8 mouse cellular contexts compared by ENCODE assay signal in genomic region chr6:47835482-47835983, GRCm38 (mm10). TPM values are rescaled to one million over a fixed set of nuclear protein-coding genes. Genes with fewer than 3 reads are reported as not detected.
A peak's percentile ranks its signal among the peaks of the same experiment; 100 is the strongest.
DNase-seq lines count a peak whose midpoint lies in the region; ATAC-seq and TF ChIP-seq lines count a peak whose summit lies in the region.

Gene Zfp398, plus strand, starts transcription at chr6:47835661.

- no peaks in the 10 kb centered on the region for H3K9me3 ChIP-seq in E14TG2a.4 (ENCODE audit: low read length)
- H3K9me3 ChIP-seq in forebrain, embryonic 11.5 days (ENCODE audit: control insufficient read depth, low read length), result no peaks in the 10 kb centered on the region
- no peaks in the 10 kb centered on the region for H3K9me3 ChIP-seq in heart, embryonic 16.5 days (replicated peaks; ENCODE audit: control insufficient read depth, low read length)
- H3K9me3 ChIP-seq in liver, embryonic 14.5 days (ENCODE audit: control insufficient read depth, low read length), result no peaks in the 10 kb centered on the region
- no peaks in the 10 kb centered on the region for H3K9me3 ChIP-seq in stomach, embryonic 15.5 days

- peaks cover 19% of the 10 kb centered on the region; the same call in 1 of the 2 replicates for H3K27me3 ChIP-seq in E14TG2a.4 (ENCODE audit: insufficient read depth, low read length)
- no peaks in the 10 kb centered on the region for H3K27me3 ChIP-seq in forebrain, embryonic 11.5 days (ENCODE audit: control insufficient read depth, insufficient read depth, low read length)
- no peaks in the 10 kb centered on the region for H3K27me3 ChIP-seq in heart, embryonic 16.5 days (ENCODE audit: control insufficient read depth, insufficient read depth, low read length)
- H3K27me3 ChIP-seq in liver, embryonic 14.5 days (ENCODE audit: control insufficient read depth, insufficient read depth, low read length), result no peaks in the 10 kb centered on the region
- H3K27me3 ChIP-seq in stomach, embryonic 15.5 days (replicated peaks), result no peaks in the 10 kb centered on the region

- no peaks in the 10 kb centered on the region for H3K36me3 ChIP-seq in E14TG2a.4 (ENCODE audit: insufficient read depth, low read length)
- no peaks in the 10 kb centered on the region for H3K36me3 ChIP-seq in forebrain, embryonic 11.5 days (ENCODE audit: control insufficient read depth, insufficient read depth, low read length)
- H3K36me3 ChIP-seq in heart, embryonic 16.5 days (ENCODE audit: control insufficient read depth, insufficient read depth), result no peaks in the 10 kb centered on the region; the same call in 1 of the 2 replicates
- H3K36me3 ChIP-seq in liver, embryonic 14.5 days (replicated peaks; ENCODE audit: control insufficient read depth, insufficient read depth, low read depth), result no peaks in the 10 kb centered on the region
- H3K36me3 ChIP-seq in stomach, embryonic 15.5 days, result no peaks in the 10 kb centered on the region

- peak within 1 kb of the TSS; percentile 86 for H3K9ac ChIP-seq in forebrain, embryonic 11.5 days (ENCODE audit: low read length)
- peak within 1 kb of the TSS; percentile 95 for H3K9ac ChIP-seq in heart, embryonic 16.5 days (ENCODE audit: low read length)
- H3K9ac ChIP-seq in liver, embryonic 14.5 days (replicated peaks), result peak within 1 kb of the TSS; percentile 88
- peak within 1 kb of the TSS; percentile 81 for H3K9ac ChIP-seq in stomach, embryonic 15.5 days

- H3K4me1 ChIP-seq in E14TG2a.4 (replicated peaks; ENCODE audit: low read depth, low read length), result peaks cover 11% of the 10 kb centered on the region
- 0 out of 2 replicates have a peak, but pooled peaks cover 3% of the 10 kb centered on the region for H3K4me1 ChIP-seq in forebrain, embryonic 11.5 days (replicated peaks; ENCODE audit: control insufficient read depth, insufficient read depth, low read length)
- H3K4me1 ChIP-seq in heart, embryonic 16.5 days (ENCODE audit: control insufficient read depth, insufficient read depth, low read length), result peaks cover 9% of the 10 kb centered on the region
- peaks cover 12 to 15% of the 10 kb centered on the region in 2 experiments; a peak in 3 of 4 replicates for H3K4me1 ChIP-seq in liver, embryonic 14.5 days (replicated peaks; ENCODE audit: control insufficient read depth in 2 of 2, insufficient read depth in 2 of 2, low read length in 1 of 2)
- peaks cover 10% of the 10 kb centered on the region for H3K4me1 ChIP-seq in stomach, embryonic 15.5 days

- WGBS in forebrain, embryonic 11.5 days, result under 1% methylated on average over 51 of the region's 52 CpGs
- WGBS in heart, embryonic 16.5 days, result under 1% methylated on average over 52 of the region's 52 CpGs
- WGBS in liver, embryonic 14.5 days (ENCODE audit: insufficient replicate concordance), result under 1% methylated on average over 52 of the region's 52 CpGs
- under 1% methylated on average over 52 of the region's 52 CpGs for WGBS in stomach, embryonic 15.5 days

- H3K4me3 ChIP-seq in E14TG2a.4 (replicated peaks; ENCODE audit: low read length), result peak within 1 kb of the TSS; percentile 97
- peak within 1 kb of the TSS; percentile 88 for H3K4me3 ChIP-seq in forebrain, embryonic 11.5 days (ENCODE audit: low read depth, low read length)
- peak within 1 kb of the TSS; percentile 83 for H3K4me3 ChIP-seq in heart, embryonic 16.5 days (ENCODE audit: low read length)
- peak within 1 kb of the TSS; percentile 84 to 91 for H3K4me3 ChIP-seq in liver, embryonic 14.5 days (ENCODE audit: insufficient read depth in 1 of 2, low read depth in 2 of 2, low read length in 2 of 2)
- H3K4me3 ChIP-seq in stomach, embryonic 15.5 days (replicated peaks), result peak within 1 kb of the TSS; percentile 69

- DNase-seq in c-Kit-positive CD71-positive TER-119-negative erythroid progenitor cells, embryonic 14.5 days (ENCODE audit: low read depth), result peak; percentile 85
- peak; percentile 98 for DNase-seq in forebrain, embryonic 11.5 days (ENCODE audit: low spot score)
- peak; percentile 95 to 98 for DNase-seq in kidney, postnatal 36 days
- DNase-seq in liver, embryonic 14.5 days (ENCODE audit: low read depth in 3 of 3, low spot score in 3 of 3), result peak; percentile 80 to 84 (median 80)
- peak; percentile 97 for DNase-seq in neural tube, embryonic 10.5 days (ENCODE audit: extremely low spot score, low spot score)

- peak within 1 kb of the TSS; percentile 93 for H3K27ac ChIP-seq in forebrain, embryonic 11.5 days (ENCODE audit: low read depth, low read length)
- peak within 1 kb of the TSS; percentile 94 for H3K27ac ChIP-seq in heart, embryonic 16.5 days (ENCODE audit: low read length)
- peak within 1 kb of the TSS; percentile 53 for H3K27ac ChIP-seq in liver, embryonic 14.5 days
- peak within 1 kb of the TSS; percentile 96 for H3K27ac ChIP-seq in stomach, embryonic 15.5 days

- TF ChIP-seq EP300 in liver, embryonic 14.5 days (IDR thresholded peaks at IDR 0.05; ENCODE audit: low read depth), result 0 out of 2 replicates have a peak, but pooled peaks have one; percentile 12

- peak; percentile 44 for TF ChIP-seq CTCF in E14TG2a.4 (conservative IDR thresholded peaks at IDR 0.05; ENCODE audit: low read length)
- TF ChIP-seq CTCF in liver, embryonic 14.5 days (IDR thresholded peaks at IDR 0.05; ENCODE audit: low read depth), result peak; percentile 94

- peak within 1 kb of the TSS; percentile 71 for H3K4me2 ChIP-seq in forebrain, embryonic 11.5 days (ENCODE audit: low read depth, low read length, severe bottlenecking)
- peak within 1 kb of the TSS; percentile 66 for H3K4me2 ChIP-seq in heart, embryonic 16.5 days (ENCODE audit: low read depth, low read length)
- H3K4me2 ChIP-seq in liver, embryonic 14.5 days (ENCODE audit: low read depth), result peak within 1 kb of the TSS; percentile 91
- peak within 1 kb of the TSS; percentile 58 for H3K4me2 ChIP-seq in stomach, embryonic 15.5 days

- ATAC-seq in forebrain, embryonic 11.5 days (replicated peaks; ENCODE audit: low FRiP score), result peak; percentile 94
- peak; percentile 94 for ATAC-seq in heart, embryonic 16.5 days (replicated peaks; ENCODE audit: extremely low read depth, insufficient read depth, low FRiP score)
- peak; percentile 92 for ATAC-seq in liver, embryonic 14.5 days (ENCODE audit: insufficient read depth)
- ATAC-seq in stomach, embryonic 15.5 days (ENCODE audit: insufficient read depth, low FRiP score, low read depth), result peak; percentile 94

RNA-seq across cellular contexts. Expression of gene Zfp398, which starts in this region (rescaled TPM):
- polyA plus RNA-seq in forebrain, embryonic 11.5 days (2014; fragmentation: Nextera tagmentation; extraction: Ambion mirVana), result 9.2 and 11.3 TPM in 2 replicates
- polyA plus RNA-seq in heart, embryonic 16.5 days (2015; fragmentation: Nextera tagmentation; extraction: Ambion mirVana), result 4.7 and 4.9 TPM in 2 replicates
- polyA plus RNA-seq in liver, embryonic 14.5 days (2012; rRNA removed), result 1.4 and 1.7 TPM in 2 replicates
- polyA plus RNA-seq in liver, embryonic 14.5 days (2014; fragmentation: Nextera tagmentation; extraction: Ambion mirVana), result 1.2 and 1.4 TPM in 2 replicates
- polyA plus RNA-seq in stomach, embryonic 15.5 days (2015; fragmentation: Nextera tagmentation; extraction: Ambion mirVana), result 9.0 and 9.2 TPM in 2 replicates

Comparison
In these comparisons a context has a peak if more than half of its experiments do, and no peak if none do; other contexts are left out.
1. Peak in every context shown above with its lines: DNase-seq, ATAC-seq, H3K4me3 ChIP-seq and H3K27ac ChIP-seq.